Comparison of ENCODE assay signal across 16 mouse cellular contexts in genomic region chr15:87196306-87196893, GRCm38 (mm10).
DNase-seq lines count a peak whose midpoint lies in the region; ATAC-seq lines count a peak whose summit lies in the region.
"Had no signal": no experiment of that assay in that cellular context is flagged by ENCODE, and none has a peak within 500 bp of the region (broad histone marks: within the 10 kb centered on the region; RNA-seq: fewer than 3 reads in every experiment).

No protein-coding gene starts in this region.

- no peak overlapping the region for H3K9ac ChIP-seq in hindbrain, embryonic 12.5 days
- H3K9ac ChIP-seq: embryonic facial prominence, embryonic 12.5 days; liver, embryonic 12.5 days; stomach, embryonic 15.5 days had no signal

- 24% methylated on average over 6 of the region's 6 CpGs for WGBS in hindbrain, embryonic 12.5 days

- peaks cover 31% of the 10 kb centered on the region for H3K4me1 ChIP-seq in hindbrain, embryonic 12.5 days
- H3K4me1 ChIP-seq: liver, embryonic 12.5 days; stomach, embryonic 15.5 days had no signal

- 0 out of 2 replicates have a peak overlapping the region, but pooled peaks have one; percentile 30 for H3K27ac ChIP-seq in hindbrain, embryonic 12.5 days
- H3K27ac ChIP-seq: embryonic facial prominence, embryonic 12.5 days; liver, embryonic 12.5 days; stomach, embryonic 15.5 days had no signal

- DNase-seq in layer of hippocampus, postnatal 10 days (ENCODE audit: low spot score in 2 of 2), result peak; percentile 2 to 7
- DNase-seq in layer of hippocampus, adult 11-12 months (ENCODE audit: low spot score), result no peak
- DNase-seq in Muller cell, postnatal 12 days (ENCODE audit: inconsistent ontology term), result peak; percentile 26
- DNase-seq in embryo, embryonic 10.5 days (ENCODE audit: low spot score), result peak; percentile 32
- DNase-seq in spleen, postnatal 4 days (ENCODE audit: low spot score in 2 of 2), result no peak
- no peak for DNase-seq in spleen, postnatal 14 days (ENCODE audit: low spot score in 2 of 2)
- DNase-seq in cerebellum, adult 11-12 months, result no peak
- DNase-seq: adrenal gland, postnatal 14 days; gastrocnemius, postnatal 14 days; lung, postnatal 10 days had no signal

- no peaks in the 10 kb centered on the region for H3K9me3 ChIP-seq in hindbrain, embryonic 12.5 days (replicated peaks)
- H3K9me3 ChIP-seq: embryonic facial prominence, embryonic 12.5 days; stomach, embryonic 15.5 days had no signal

- no peak for ATAC-seq in hindbrain, embryonic 12.5 days (ENCODE audit: low FRiP score)
- ATAC-seq: activated CD4-positive, CD25-positive, alpha-beta regulatory T cell, adult 4 months; liver, embryonic 12.5 days; Patski had no signal

- H3K4me2 ChIP-seq in hindbrain, embryonic 12.5 days (replicated peaks), result no peak overlapping the region
- H3K4me2 ChIP-seq: embryonic facial prominence, embryonic 12.5 days; liver, embryonic 12.5 days; stomach, embryonic 15.5 days had no signal

- H3K27me3 ChIP-seq in hindbrain, embryonic 12.5 days, result no peaks in the 10 kb centered on the region
- H3K27me3 ChIP-seq: embryonic facial prominence, embryonic 12.5 days; liver, embryonic 12.5 days; Patski; stomach, embryonic 15.5 days had no signal

- no peak overlapping the region for H3K4me3 ChIP-seq in hindbrain, embryonic 12.5 days
- H3K4me3 ChIP-seq: embryonic facial prominence, embryonic 12.5 days; liver, embryonic 12.5 days; stomach, embryonic 15.5 days had no signal

- H3K36me3 ChIP-seq in hindbrain, embryonic 12.5 days, result no peaks in the 10 kb centered on the region
- H3K36me3 ChIP-seq: embryonic facial prominence, embryonic 12.5 days; liver, embryonic 12.5 days; stomach, embryonic 15.5 days had no signal

Comparison
In these comparisons a context has a peak if more than half of its experiments do, and no peak if none do; other contexts are left out.
1. DNase-seq: peak in layer of hippocampus, postnatal 10 days (2 of 2), Muller cell, postnatal 12 days (single experiment) and embryo, embryonic 10.5 days (single experiment); none in layer of hippocampus, adult 11-12 months (single experiment), spleen, postnatal 4 days (0 of 2), spleen, postnatal 14 days (0 of 2) and cerebellum, adult 11-12 months (single experiment).